Mouse (Mus musculus) megakaryocyte, embryonic 14.5 days (primary cell): ENCODE results near the gene Rab4a. TPM values are rescaled to one million over a fixed set of nuclear protein-coding genes. Genes with fewer than 3 reads are reported as not detected.
A peak's percentile ranks its signal among the peaks of the same experiment; 100 is the strongest.
"Not testable (repeated sequence)": the region's sequence is repeated elsewhere in the genome, so short reads cannot be mapped to it uniquely, and the experiment has no call there.

Experiments
- H3K27me3 ChIP-seq: replicated peaks from 2 replicates; pipeline ENCODE3; 2012; ENCODE audit warnings: inconsistent platforms
- H3K36me3 ChIP-seq: replicated peaks from 2 replicates; pipeline ENCODE3; 2012; ENCODE audit warnings: low read length, inconsistent platforms, mixed read lengths
- H3K4me1 ChIP-seq: 2 replicates; pipeline ENCODE4 v1.6.1; 2012; ENCODE audit warnings: inconsistent platforms
- H3K4me3 ChIP-seq: replicated peaks from 2 replicates; pipeline ENCODE3; 2012; ENCODE audit warnings: moderate library complexity, mild to moderate bottlenecking, inconsistent platforms
- H3K9me3 ChIP-seq: 2 replicates; pipeline ENCODE4 v1.6.1; 2012; ENCODE audit warnings: inconsistent platforms
- FLI1 ChIP-seq: IDR thresholded peaks from 2 replicates; pipeline ENCODE4 v1.6.1; 2012; ENCODE audit warnings: low read length, inconsistent platforms, mixed read lengths
- GATA1 ChIP-seq: IDR thresholded peaks from 3 replicates; pipeline ENCODE4 v1.6.1; 2012; ENCODE audit warnings: mixed read lengths, low read length, inconsistent platforms, borderline replicate concordance
- polyA plus RNA-seq: library from polyadenylated mRNA; stranded (reverse); fragments of >175 nt; gene quantifications from 2 replicates; pipeline ENCODE4 v1.2.3, GENCODE M21; 2012; ENCODE audit warnings: low replicate concordance; ENCODE audit not compliant: insufficient read depth

Rab4a gene
- polyA plus RNA-seq, 1 experiment = 6.3 TPM

- Histone ChIP-seq H3K4me3 (no peak overlapping the region), H3K4me1 (peaks cover 30% of the 10 kb centered on the region), H3K36me3 (no peaks in the 10 kb centered on the region), H3K9me3 (peaks cover 16% of the 10 kb centered on the region), H3K27me3 (peaks cover 21% of the 10 kb centered on the region)
- TF ChIP-seq GATA1 = no peak
- no peak for TF ChIP-seq FLI1
These were observed 5.9 kb upstream of the Rab4a start for GRCm38 (mm10) chr8:123799885-123800284.

- Histone ChIP-seq H3K36me3 (no peaks in the 10 kb centered on the region), H3K9me3 (peaks cover 16% of the 10 kb centered on the region), H3K27me3 (peaks cover 21% of the 10 kb centered on the region), H3K4me1 (peaks cover 38% of the 10 kb centered on the region), H3K4me3 (no peak overlapping the region)
- TF ChIP-seq FLI1 (no peak), GATA1 (no peak)
These were observed 4.9 kb upstream of the Rab4a start for GRCm38 (mm10) chr8:123800867-123801266.

- no peak for TF ChIP-seq FLI1
- TF ChIP-seq GATA1 = no peak
- Histone ChIP-seq H3K4me1 (peaks cover 41% of the 10 kb centered on the region), H3K4me3 (no peak overlapping the region), H3K9me3 (peaks cover 16% of the 10 kb centered on the region), H3K36me3 (no peaks in the 10 kb centered on the region), H3K27me3 (peaks cover 19% of the 10 kb centered on the region)
These were observed 4.2 kb upstream of the Rab4a start for GRCm38 (mm10) chr8:123801538-123801937.

- no peak for TF ChIP-seq GATA1
- TF ChIP-seq FLI1 = no peak
- Histone ChIP-seq H3K4me3 (peak overlapping the region; percentile 42), H3K9me3 (peaks cover 11% of the 10 kb centered on the region), H3K27me3 (peaks cover 7% of the 10 kb centered on the region), H3K36me3 (no peaks in the 10 kb centered on the region), H3K4me1 (peaks cover 36% of the 10 kb centered on the region)
These were observed 2.1 kb upstream of the Rab4a start for GRCm38 (mm10) chr8:123803639-123804038.

- Histone ChIP-seq H3K4me1 (peaks cover 35% of the 10 kb centered on the region), H3K4me3 (no peak overlapping the region)
- no peak for TF ChIP-seq FLI1
- TF ChIP-seq GATA1 = no peak
These were observed 1.2 kb upstream of the Rab4a start for GRCm38 (mm10) chr8:123804586-123804985.

GRCm38 (mm10) chr8:123805209-123805717 lies 522 bp upstream of the Rab4a start:
- Histone ChIP-seq H3K9me3 (peaks cover 11% of the 10 kb centered on the region), H3K27me3 (peaks cover 7% of the 10 kb centered on the region), H3K36me3 (peaks cover 3% of the 10 kb centered on the region), H3K4me1 (peaks cover 32% of the 10 kb centered on the region), H3K4me3 (peak overlapping the region; percentile 95)
- TF ChIP-seq FLI1 = no peak
- no peak for TF ChIP-seq GATA1

More at GRCm38 (mm10) chr8:123804586-123804985, 1.2 kb upstream of the Rab4a start:
- Histone ChIP-seq H3K36me3 (no peaks in the 10 kb centered on the region), H3K27me3 (peaks cover 7% of the 10 kb centered on the region), H3K9me3 (peaks cover 11% of the 10 kb centered on the region)

- TF ChIP-seq FLI1 (no peak), GATA1 (no peak)
- Histone ChIP-seq H3K36me3 (peaks cover 4% of the 10 kb centered on the region), H3K27me3 (peaks cover 7% of the 10 kb centered on the region), H3K9me3 (peaks cover 4% of the 10 kb centered on the region), H3K4me1 (peaks cover 32% of the 10 kb centered on the region), H3K4me3 (peak overlapping the region; percentile 95)
These were observed 670 bp downstream of the Rab4a start for GRCm38 (mm10) chr8:123806374-123806935.

GRCm38 (mm10) chr8:123807024-123807431 lies 1.2 kb downstream of the Rab4a start:
- H3K36me3 ChIP-seq = peaks cover 4% of the 10 kb centered on the region
- peak overlapping the region; percentile 95 for H3K4me3 ChIP-seq
- H3K9me3 ChIP-seq = no peaks in the 10 kb centered on the region
- peaks cover 7% of the 10 kb centered on the region for H3K27me3 ChIP-seq
- peaks cover 32% of the 10 kb centered on the region for H3K4me1 ChIP-seq
- no peak for TF ChIP-seq GATA1
- TF ChIP-seq FLI1 = no peak

- Histone ChIP-seq H3K36me3 (peaks cover 4% of the 10 kb centered on the region), H3K9me3 (no peaks in the 10 kb centered on the region), H3K4me3 (peak overlapping the region; percentile 11), H3K4me1 (peaks cover 32% of the 10 kb centered on the region), H3K27me3 (peaks cover 7% of the 10 kb centered on the region)
- TF ChIP-seq FLI1 = no peak
- TF ChIP-seq GATA1 = no peak
These were observed 2.2 kb downstream of the Rab4a start for GRCm38 (mm10) chr8:123807852-123808573.

GRCm38 (mm10) chr8:123808671-123809070 lies 2.9 kb downstream of the Rab4a start:
- Histone ChIP-seq H3K36me3 (peaks cover 4% of the 10 kb centered on the region), H3K4me3 (no peak overlapping the region), H3K9me3 (no peaks in the 10 kb centered on the region), H3K4me1 (peaks cover 33% of the 10 kb centered on the region), H3K27me3 (peaks cover 7% of the 10 kb centered on the region)
- TF ChIP-seq GATA1 (no peak), FLI1 (no peak)

GRCm38 (mm10) chr8:123809342-123809741 lies 3.6 kb downstream of the Rab4a start:
- not testable (repeated sequence) for H3K36me3 ChIP-seq, H3K9me3 ChIP-seq, H3K4me3 ChIP-seq, H3K27me3 ChIP-seq
- peaks cover 36% of the 10 kb centered on the region for H3K4me1 ChIP-seq
